ENCODE assay signal across 12 mouse cellular contexts in the genomic region with DNA sequence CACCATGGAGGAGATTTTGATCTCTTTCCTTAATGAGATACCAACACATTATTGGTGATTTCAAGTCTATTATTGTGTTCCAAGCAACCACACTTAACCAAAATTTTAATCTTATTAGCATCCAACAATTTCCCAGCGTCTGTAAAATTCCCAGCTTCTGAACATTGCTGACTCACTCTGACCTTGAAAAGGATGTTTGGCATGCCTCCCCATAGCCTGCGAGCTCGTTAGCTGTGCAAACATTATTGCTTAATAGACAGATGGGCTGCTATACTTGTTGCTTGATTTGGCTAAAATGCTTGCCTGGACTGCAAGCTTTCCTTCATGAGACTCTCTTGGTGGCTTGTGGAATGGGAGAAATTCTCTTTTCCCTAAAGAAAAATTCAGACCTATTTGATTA. TPM values are rescaled to one million over a fixed set of nuclear protein-coding genes. Genes with fewer than 3 reads are reported as not detected.
DNase-seq lines count a peak whose midpoint lies in the region; ATAC-seq and TF ChIP-seq lines count a peak whose summit lies in the region.
"Had no signal": no experiment of that assay in that cellular context is flagged by ENCODE, and none has a peak within 500 bp of the region (broad histone marks: within the 10 kb centered on the region; RNA-seq: fewer than 3 reads in every experiment).

No protein-coding gene starts in this region.

- no peak overlapping the region for H3K4me2 ChIP-seq in midbrain, postnatal 0 days (ENCODE audit: low read depth, low read length, poor library complexity, severe bottlenecking)
- no peak overlapping the region for H3K4me2 ChIP-seq in midbrain, embryonic 11.5 days
- H3K4me2 ChIP-seq: liver, embryonic 13.5 days; neural tube, embryonic 15.5 days had no signal

- peak; percentile 8 for DNase-seq in midbrain, postnatal 0 days (ENCODE audit: low spot score)
- DNase-seq in midbrain, embryonic 11.5 days (ENCODE audit: low spot score, missing footprints) = no peak
- peak; percentile 45 for DNase-seq in adrenal gland, postnatal 25 days
- DNase-seq in heart, postnatal 36 days = peak; percentile 3 to 15
- DNase-seq in ovary, postnatal 14 days (ENCODE audit: low spot score) = peak; percentile 30
- DNase-seq in left cerebral cortex, postnatal 14 days (ENCODE audit: low spot score in 2 of 2) = no peak
- no peak for DNase-seq in T-cell, adult 2 months (ENCODE audit: low spot score)
- DNase-seq: cerebellum, adult 8-10 months; liver, embryonic 13.5 days had no signal

- H3K9me3 ChIP-seq in midbrain, postnatal 0 days (ENCODE audit: low read length) = no peaks in the 10 kb centered on the region
- H3K9me3 ChIP-seq in midbrain, embryonic 11.5 days (ENCODE audit: control insufficient read depth, low read length) = no peaks in the 10 kb centered on the region
- H3K9me3 ChIP-seq: liver, embryonic 13.5 days; neural tube, embryonic 15.5 days had no signal

- no peaks in the 10 kb centered on the region for H3K36me3 ChIP-seq in midbrain, postnatal 0 days (ENCODE audit: insufficient read depth, low read length)
- H3K36me3 ChIP-seq in midbrain, embryonic 11.5 days (ENCODE audit: control insufficient read depth, insufficient read depth, low read length) = no peaks in the 10 kb centered on the region
- H3K36me3 ChIP-seq: liver, embryonic 13.5 days; neural tube, embryonic 15.5 days had no signal

- H3K9ac ChIP-seq in midbrain, postnatal 0 days (replicated peaks; ENCODE audit: low read length, poor library complexity, severe bottlenecking) = no peak overlapping the region
- no peak overlapping the region for H3K9ac ChIP-seq in midbrain, embryonic 11.5 days (ENCODE audit: low read length)
- H3K9ac ChIP-seq: liver, embryonic 13.5 days; neural tube, embryonic 15.5 days had no signal

- H3K27ac ChIP-seq in midbrain, postnatal 0 days (ENCODE audit: low read depth, low read length) = no peak overlapping the region
- H3K27ac ChIP-seq in midbrain, embryonic 11.5 days (ENCODE audit: low read depth, low read length) = no peak overlapping the region
- H3K27ac ChIP-seq: liver, embryonic 13.5 days; neural tube, embryonic 15.5 days had no signal

- WGBS in midbrain, postnatal 0 days = 64% methylated on average over 3 of the region's 3 CpGs
- 78% methylated on average over 3 of the region's 3 CpGs for WGBS in midbrain, embryonic 11.5 days

- ATAC-seq in midbrain, postnatal 0 days (ENCODE audit: low FRiP score) = no peak
- ATAC-seq in midbrain, embryonic 11.5 days (ENCODE audit: low FRiP score) = no peak
- ATAC-seq: forebrain, embryonic 14.5 days; inflammation-experienced regulatory T-cells, adult 6 months had no signal

- H3K4me1 ChIP-seq in midbrain, postnatal 0 days (ENCODE audit: insufficient read depth, low read length) = no peaks in the 10 kb centered on the region
- no peaks in the 10 kb centered on the region for H3K4me1 ChIP-seq in midbrain, embryonic 11.5 days (ENCODE audit: control insufficient read depth, insufficient read depth, low read length)
- H3K4me1 ChIP-seq: liver, embryonic 13.5 days; neural tube, embryonic 15.5 days had no signal

- intact Hi-C loops in heart, postnatal 36 days (cut with DNase I) = no loop called here
- intact Hi-C loops in left cerebral cortex, postnatal 14 days (cut with DNase I) = no loop called here

- H3K4me3 ChIP-seq in midbrain, postnatal 0 days (ENCODE audit: low read depth, low read length) = no peak overlapping the region
- H3K4me3 ChIP-seq in midbrain, embryonic 11.5 days (ENCODE audit: low read depth, low read length) = no peak overlapping the region
- H3K4me3 ChIP-seq: liver, embryonic 13.5 days; neural tube, embryonic 15.5 days had no signal

- no peak for TF ChIP-seq CTCF in midbrain, postnatal 0 days (IDR thresholded peaks at IDR 0.05)

- no peaks in the 10 kb centered on the region for H3K27me3 ChIP-seq in midbrain, postnatal 0 days (ENCODE audit: insufficient read depth, low read length)
- H3K27me3 ChIP-seq in midbrain, embryonic 11.5 days (ENCODE audit: control insufficient read depth, insufficient read depth, low read length) = no peaks in the 10 kb centered on the region
- H3K27me3 ChIP-seq: liver, embryonic 13.5 days; neural tube, embryonic 15.5 days had no signal

RNA-seq across cellular contexts. Expression of a gene that starts 16.3 kb away (rescaled TPM):
- total RNA-seq in midbrain, postnatal 0 days (2014; rRNA removed) = 0.66 and 1.5 TPM in 2 replicates
- polyA plus RNA-seq in midbrain, postnatal 0 days (2015; fragmentation: Nextera tagmentation; extraction: Ambion mirVana) = 1.1 and 1.2 TPM in 2 replicates
- 0.10 and 0.33 TPM in 2 replicates for polyA plus RNA-seq in midbrain, embryonic 11.5 days (2014; fragmentation: Nextera tagmentation; extraction: Ambion mirVana)
- total RNA-seq in adrenal gland, postnatal 25 days (2021) = 0.73 and 1.8 TPM in 2 replicates
- total RNA-seq in heart, postnatal 36 days (2021) = 1 to 10 TPM; 6.8 to 7.9 TPM
- 1 to 10 TPM; 2.1 to 2.4 TPM for total RNA-seq in left cerebral cortex, postnatal 14 days (2021)
- polyA plus RNA-seq: inflammation-experienced regulatory T-cells, adult 6 months had no signal

Comparison
In these comparisons a context has a peak if more than half of its experiments do, and no peak if none do; other contexts are left out.
1. DNase-seq: peak in midbrain, postnatal 0 days (single experiment), adrenal gland, postnatal 25 days (single experiment), heart, postnatal 36 days (2 of 2) and ovary, postnatal 14 days (single experiment); none in midbrain, embryonic 11.5 days (single experiment), left cerebral cortex, postnatal 14 days (0 of 2) and T-cell, adult 2 months (single experiment).